Mouse (Mus musculus) kidney, adult 9 months (tissue): ENCODE measurements around the gene Fbxw8.

Experiments
- DNase-seq: peaks from one replicate; pipeline ENCODE4 v3.0.0; 2022

Gene Fbxw8

DNA sequence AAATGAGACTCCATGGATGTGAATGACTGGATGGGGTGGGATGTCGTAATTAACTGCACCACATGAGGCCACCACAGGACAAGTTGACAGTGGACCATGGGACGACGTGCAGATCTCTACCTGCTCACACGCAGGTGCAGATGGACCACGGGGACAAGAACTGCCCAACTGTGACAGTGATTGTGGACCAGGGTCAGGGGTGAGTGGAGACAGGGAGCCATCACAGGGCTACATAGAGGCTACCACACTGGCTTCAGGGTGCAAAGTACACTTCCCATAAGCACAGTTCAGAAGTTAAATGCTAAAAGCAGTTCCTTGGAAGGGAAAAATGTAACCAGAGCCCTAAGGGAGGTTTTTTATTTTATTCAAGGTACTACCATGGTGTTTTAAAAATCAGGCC lies 83.5 kb downstream of the Fbxw8 start:
- DNase-seq, result peak; percentile 69

DNA sequence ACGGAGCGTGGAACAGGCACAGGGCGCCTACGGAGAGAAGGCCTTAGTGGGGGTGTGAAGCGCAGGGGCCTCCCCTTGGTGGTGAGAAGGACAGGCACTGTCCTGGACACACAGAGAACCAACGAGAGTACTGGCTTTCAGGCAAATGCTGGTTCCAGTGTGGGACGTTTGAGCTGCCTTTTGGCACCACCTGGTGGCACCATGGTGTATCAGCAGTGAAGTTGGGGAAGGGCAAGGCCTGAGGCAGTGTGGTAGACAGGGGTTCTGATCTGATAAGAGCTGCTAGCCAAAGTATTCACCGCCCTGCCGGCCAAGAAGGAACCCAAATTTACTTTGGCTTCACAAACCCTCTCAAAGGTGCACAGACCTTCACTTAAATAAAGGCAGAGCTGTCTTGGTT lies 85.9 kb downstream of the Fbxw8 start:
- DNase-seq, result peak; percentile 82

DNA sequence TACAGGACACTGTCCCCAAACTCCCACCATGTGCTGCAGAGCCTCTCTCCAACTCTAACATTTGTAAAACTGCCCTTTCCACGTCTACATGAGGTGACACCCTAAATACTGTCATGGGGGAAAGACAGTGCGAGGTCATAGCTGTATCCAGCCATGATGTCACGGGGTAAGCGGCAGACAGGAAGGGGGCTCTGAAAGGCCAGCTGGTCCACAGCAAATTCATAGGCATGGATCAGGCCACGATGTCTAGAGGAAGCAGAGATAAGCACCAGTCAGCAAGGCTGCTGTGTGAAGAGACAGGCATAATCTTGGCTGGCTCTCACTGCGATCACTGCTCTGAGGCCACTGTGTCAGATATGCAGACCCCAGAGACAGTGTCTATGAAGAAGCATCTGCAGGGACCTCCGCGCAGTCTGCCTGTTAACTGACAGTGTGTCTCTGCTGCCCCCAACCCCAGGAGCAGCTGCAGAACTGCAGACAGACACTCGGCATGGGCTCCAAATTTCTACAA lies 87.2 kb downstream of the Fbxw8 start:
- no peak for DNase-seq

DNA sequence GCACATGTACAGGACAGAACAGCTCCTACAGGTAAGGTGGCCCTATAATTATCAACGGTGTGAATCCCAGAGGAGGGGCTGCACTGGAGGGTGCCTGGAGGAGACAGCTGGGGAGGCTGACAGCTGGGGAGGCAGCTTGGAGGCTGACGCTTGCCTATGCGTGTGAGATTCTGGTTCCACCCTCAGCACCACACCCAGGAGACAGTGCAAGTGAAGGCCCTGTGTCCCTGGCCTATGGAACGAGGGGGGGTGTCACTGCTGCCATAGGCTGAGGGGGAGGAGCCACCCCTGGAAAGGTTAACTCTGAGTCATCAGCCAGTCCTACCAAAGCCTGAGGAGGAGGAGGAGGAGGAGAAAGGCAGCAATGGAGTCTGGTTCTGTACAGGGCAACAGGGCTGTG lies 87.7 kb downstream of the Fbxw8 start:
- DNase-seq, result no peak

DNA sequence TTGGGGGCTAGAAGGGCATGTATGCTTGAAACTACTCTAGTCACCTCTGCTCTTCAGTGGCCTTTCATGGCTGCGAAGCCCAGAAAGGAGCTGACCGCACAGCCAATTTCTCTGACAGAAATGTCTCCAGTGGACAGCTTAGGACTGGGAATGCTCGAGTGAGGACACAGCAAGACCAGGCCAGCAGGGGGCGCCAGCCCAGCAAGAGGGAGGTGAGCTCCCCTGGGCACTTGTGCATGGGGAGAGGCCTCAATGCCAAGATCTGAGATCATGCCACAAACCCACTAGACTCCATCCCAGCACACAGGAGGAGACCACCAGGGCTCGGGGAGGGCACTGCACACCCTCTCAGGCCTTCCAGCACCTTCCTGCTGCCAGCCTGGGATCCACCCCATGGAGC lies 88.4 kb downstream of the Fbxw8 start:
- DNase-seq, result peak; percentile 78

DNA sequence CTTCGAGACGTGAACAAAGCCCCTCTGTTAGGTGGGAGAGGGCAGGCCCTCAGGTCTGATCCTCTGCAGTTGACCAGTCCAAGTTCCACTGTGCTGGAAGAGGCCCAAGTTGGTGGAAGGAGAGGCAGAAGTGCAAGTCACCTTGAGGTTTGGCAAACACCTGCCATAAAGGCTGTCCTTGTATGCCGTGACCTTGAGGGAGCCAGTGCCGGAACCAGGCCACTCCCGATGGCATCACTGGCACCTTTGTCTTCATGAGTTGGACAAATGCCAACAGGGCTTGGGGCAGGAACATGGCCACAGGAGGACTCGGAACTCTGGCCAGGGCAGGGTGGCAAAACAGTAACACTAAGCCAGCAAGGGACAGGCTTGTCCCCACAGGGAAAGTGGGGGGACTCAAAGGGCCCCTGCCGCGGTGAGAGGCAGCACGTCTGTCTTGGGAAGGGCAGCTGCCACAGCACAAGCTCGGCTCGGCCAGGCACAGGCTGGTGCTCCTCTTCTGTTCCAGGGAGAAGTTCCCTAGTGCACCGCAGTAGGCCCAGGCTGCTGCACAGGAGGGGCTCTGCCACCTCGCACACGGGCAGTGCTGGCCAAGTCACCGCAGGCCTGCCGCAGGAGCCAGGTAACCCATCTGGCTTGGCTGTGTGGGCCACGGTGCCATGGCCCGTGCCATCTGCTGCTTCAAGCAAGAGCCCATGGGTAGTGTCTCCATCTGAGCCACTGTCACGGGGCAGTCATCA lies 89.6 kb downstream of the Fbxw8 start:
- DNase-seq, result peak; percentile 92

DNA sequence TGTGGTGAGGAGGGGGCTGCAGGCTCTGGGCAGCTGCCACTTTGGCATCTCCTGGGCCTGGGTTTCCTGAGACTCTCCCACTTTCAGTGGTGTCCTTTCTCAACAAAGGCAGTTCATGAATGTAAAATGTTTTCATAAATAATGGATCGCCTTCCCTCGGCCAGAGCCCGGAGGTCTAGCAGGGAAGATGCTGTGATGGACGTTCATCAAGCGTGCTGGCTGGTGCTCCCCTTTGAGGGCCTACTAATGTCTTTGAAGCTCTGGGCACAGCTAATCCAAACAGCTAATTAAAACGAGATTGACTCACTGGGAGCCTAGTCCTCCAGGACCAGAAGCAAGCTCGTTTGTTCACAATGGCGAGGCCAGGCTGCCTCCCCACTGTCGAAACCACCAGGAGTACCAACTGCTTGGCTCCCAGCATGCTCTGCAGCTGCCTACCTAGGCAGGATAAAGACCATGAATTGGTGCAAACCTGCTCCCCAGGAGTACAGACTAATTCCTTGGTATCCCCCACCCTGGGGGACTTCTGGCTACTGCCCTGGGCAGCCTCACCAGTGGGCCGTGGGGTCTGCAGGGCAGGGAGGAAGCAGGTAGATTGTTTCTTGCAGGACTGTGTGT lies 90.9 kb downstream of the Fbxw8 start:
- no peak for DNase-seq

DNA sequence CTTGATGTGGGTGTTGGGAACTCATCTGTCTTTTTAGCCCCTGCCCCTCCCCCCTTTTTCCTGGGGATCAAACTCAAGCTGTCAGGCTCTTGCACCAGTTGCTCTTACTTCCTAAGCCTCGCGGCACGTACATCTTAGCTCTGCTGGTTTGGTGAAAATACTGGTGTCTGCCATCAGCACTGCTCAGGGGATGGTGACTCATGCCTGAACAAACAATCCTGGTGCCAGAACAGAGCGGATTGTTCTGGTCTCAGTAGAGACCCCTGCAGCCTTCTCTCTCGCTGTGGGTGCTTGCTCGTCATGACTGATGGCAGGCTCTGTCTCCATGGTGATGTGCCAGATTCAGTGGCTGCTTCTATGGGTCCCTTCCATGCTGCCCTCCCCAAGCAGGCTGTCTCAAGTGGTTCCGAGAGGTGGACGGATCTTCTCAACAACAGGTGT lies 92.1 kb downstream of the Fbxw8 start:
- no peak for DNase-seq

DNA sequence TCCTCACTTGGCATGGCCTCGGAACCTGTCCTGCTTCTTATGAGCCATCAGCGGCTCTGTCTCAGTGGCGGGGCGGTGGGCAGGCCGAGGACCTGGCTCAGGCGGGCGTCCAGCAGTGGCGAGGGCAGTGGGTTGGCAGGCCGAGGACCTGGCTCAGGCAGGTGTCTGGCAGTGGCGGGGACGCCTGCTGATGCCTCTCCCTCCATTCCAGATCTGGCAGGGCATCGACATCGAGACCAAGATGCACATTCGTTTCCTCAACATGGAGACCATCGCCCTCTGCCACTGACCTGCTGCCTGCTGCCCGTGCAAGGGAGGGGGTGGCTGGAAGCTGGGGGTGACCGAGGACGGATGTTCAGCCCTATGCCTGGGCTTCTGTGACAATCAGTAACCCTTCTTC lies 93.9 kb downstream of the Fbxw8 start:
- no peak for DNase-seq

DNA sequence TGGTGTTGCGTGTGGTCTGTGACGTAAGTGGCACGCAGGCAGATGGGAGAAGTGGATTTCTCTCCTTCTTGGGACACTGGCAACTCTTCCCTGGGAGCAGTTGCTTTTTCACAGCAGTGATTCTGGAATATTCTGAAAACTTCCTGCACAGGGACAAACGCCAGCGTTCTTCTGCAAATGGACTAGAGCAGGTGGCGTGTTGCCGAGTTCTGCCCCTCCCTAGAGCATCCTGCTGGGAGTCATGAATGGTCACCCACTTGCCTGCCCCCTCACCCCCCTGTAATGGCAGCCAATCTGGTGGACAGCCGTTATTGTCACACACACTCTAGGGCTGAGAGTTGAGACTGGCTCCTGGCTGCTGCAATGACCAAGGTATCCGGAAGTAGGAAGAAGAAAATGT lies 95.6 kb downstream of the Fbxw8 start:
- no peak for DNase-seq

DNA sequence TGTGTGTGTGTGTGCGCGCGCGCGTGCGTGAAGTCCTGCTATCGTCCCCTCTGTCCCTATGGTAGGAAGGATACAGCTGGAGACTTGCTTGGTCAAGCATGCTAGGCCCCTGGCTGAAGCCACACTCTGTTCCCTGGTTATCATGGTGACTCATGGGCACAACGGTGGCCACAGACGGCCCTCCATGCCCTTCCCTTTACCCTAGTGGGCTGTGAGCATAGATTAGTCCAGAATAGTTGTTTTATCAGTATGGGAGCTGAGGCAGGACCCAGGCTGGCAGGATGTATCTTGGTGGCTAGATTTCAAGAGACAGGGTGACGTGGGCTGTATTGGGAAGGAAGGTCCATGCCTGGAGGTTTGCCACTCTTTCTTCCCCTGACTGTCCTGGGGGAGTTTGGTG lies 96.4 kb downstream of the Fbxw8 start:
- DNase-seq, result no peak

DNA sequence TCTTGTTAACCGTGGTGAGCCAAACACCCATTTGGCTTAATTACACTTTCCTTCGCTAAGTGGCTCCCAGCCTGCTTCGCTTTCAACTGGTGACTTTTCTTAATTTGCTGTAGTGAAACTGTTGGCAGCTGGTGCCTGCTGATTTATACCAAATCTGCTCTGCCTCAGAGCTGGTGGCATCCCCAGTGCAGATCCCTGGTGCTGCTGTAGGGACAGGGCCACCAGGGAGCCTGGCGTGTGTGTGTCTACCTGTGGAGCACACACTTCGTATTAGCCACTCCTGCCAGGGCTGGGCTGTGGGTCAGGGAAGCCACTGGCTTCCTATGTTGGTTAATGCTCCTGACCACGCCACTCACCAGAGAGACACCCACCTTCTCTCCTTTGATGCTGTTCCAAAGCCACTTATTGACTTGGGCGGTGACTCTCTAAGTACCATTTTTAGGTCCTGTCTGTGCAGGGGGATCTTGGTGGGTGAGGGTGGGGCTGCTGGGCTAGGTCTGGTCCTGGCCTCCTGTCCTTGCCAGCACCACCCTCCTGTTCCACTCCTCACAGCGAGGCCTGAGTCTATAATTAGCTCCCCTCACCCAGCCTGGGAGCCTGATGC lies 97.7 kb downstream of the Fbxw8 start:
- peak; percentile 41 for DNase-seq

DNA sequence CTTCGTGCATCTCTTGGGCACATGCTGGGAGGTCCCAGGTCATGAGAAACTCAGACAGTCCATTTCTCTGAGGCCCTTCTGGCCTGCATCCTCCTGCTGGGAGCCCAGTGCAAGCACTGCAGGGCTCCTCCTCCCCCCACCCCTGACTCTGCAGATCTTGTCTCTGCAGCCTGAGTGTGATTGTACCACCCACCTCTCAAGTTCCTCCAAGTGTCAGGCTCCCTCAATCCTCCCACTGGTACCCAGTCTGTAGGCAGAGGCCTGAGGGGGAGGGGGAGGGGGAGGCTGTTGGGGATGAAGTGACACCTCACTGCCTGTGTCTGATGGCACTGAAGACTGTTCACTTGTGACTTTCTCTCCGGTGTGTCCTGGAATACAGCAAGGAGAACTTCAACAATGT lies 102.1 kb downstream of the Fbxw8 start:
- DNase-seq, result no peak

DNA sequence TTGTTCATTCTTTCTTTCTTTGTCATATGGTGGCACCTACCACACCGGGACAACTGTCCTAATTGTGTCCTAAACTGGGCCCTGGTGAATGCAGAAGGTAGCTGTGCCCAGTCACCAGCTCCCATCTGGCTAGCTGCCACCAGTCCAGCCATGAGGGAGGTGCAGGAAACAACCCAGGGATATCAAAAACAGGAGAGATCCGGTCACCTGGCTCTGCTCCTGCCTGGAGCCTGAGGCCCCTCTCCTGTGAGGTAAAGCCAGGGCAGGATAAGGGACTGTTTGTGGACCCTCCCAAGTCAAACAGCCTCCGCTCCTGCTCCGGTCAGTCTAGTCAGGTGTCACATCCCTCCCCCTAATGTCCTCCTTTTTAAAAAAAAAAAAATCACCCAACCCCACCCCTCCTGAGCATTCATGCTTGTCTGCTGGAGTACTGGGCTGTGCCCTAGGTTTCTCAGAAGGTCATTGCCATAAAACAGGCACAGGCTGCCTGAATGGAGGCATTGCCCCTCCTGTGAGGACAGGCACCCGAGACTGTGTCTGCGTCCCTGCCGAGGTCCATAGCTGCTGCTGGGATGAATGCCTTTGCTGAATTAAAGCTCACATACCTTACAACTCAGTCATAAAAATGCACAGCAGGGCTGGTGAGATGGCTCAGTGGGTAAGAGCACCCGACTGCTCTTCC lies 103.1 kb downstream of the Fbxw8 start:
- DNase-seq, result peak; percentile 86

DNA sequence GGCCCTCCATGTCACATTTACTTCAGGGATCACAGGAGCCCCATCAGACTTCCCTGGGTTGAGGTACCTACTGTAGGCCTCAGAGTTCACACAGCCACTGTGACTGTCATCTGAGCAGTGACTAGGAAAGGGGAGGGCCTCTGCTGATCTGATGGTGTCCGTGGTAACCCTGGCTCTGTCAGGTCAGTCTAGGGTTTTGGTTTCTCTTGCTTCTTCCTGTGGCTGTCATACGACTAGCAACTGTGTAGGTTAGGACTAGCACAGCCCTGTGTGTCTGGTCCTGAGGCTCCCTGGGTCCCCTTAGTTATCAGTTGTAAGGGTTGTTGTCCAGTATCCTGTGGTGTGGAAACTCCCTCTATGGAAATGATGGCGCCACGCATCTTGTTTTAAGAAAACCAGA lies 104.5 kb downstream of the Fbxw8 start:
- no peak for DNase-seq

DNA sequence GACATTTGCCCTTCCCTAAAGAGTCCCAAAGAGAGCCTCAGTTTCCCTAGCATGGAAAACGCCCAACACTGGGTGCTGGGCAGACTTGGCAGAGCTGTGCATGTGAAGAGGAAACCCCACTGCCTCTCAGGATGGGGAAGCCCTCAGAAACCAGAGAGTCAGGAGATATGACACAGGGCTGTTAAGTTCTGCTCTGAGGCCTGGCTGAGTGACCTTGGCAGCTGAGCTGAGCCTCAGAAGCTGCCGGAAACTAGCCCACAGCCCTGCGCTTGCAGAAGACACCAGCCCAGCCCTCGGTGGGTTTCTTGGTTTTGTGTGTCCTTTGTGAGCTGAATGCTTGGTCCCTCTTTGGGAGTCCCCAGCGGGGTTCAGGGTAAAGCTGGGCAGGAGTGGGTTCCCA lies 106.3 kb downstream of the Fbxw8 start:
- DNase-seq, result no peak

DNA sequence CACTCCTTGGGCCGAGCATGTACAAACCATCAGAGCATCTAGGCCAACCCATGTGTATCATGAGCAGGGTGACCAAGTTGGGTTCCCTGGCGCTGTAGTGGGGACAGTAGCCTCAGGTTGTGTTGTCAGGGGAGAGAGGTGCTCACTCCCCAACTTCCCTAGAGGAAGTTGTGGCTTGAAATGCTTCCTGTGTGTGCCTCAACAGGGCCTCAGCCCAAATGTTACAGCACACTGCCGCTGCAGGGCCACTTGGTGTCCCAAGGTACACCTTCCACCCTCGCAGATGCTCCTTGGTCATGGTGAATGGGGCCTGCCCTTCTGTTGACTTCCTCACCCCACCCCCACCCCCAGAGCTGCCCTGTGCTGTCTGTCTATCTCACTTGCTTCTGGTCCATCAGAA lies 106.9 kb downstream of the Fbxw8 start:
- no peak for DNase-seq

DNA sequence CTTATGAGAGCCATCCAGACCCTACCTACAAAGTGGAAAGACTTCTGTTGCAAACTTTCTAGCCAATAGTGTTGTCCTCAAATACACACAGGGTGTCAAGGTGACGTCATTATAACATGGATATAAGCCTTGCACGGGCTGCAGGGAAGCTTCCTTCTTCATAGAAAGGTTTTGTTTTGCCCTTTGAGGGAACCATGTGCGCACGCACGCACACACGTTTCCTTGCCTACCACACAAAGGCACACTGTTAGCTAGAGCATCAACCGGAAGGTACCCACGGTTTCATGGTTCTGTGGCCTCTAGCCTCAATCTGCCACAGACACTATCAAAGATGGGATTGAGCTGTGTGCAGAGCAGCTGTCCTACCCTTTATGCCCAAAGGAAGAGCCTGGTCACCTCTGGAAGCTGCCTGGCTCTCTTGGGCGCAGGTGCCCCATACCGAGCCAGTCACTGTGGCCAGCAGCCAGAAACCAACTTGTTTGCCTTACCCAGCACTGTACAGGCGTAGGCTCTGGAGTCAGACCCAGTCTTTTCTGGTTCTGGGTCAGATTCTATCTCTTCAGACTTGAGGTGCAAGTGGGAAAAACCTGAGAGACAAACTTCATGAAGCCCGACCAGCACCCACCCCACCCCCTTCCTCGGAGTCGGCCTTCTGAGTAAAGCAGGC lies 108.0 kb downstream of the Fbxw8 start:
- no peak for DNase-seq

DNA sequence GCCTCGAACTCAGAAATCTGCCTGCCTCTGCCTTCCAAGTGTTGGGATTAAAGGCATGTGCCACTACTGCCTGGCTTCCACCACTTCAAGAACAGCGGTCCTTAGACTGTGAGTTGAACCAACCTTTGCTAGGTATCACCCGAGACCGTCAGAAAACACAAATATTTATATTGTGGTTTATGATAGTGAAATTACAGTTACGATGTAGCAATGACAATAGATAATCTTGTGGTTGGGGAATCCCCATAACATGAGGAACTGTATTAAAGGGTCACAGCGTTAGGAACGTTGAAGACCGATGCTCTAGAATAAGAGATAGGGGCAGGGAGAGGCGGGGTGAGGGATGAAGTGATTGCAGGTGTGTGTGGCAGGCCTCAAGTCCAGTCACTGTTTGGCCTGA lies 109.9 kb downstream of the Fbxw8 start:
- no peak for DNase-seq

DNA sequence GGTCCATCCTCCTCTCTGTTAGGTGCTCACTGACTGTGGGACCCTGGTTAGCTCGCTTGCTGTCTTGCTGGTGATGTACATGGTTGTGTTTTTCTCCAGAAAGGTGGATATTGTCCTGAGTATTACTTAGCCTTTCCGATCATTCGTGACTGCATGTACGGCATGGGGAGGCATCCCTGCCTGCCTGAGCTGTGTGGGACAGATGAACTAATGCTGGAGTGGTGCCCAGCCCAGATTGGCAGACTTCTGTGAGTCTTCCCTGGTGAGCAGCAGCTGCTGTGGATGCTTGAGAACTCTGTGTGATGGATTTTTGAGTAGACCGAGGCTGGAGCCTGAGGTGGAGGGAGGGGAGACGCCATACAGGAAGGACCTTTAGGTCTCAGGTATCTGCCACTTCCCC lies 110.4 kb downstream of the Fbxw8 start:
- no peak for DNase-seq

DNA sequence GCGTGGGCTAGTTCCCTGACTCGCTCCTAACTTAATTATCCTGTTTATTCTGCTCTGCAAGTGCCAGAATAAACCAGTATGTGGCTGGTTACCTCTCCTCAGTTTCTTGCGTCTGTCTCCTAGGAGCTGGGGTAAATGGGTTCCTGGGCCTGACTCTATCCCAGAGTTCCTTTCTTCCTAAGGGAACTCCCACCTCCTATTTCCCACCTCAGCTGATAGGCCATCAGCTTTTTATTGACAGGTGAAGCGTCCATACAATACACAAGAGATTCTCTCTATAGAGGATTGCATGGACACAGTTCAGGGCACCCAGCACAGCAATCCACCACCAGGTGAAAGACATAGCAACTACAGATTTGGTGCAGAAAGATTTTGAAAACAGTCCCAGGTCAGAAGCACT lies 111.5 kb downstream of the Fbxw8 start:
- no peak for DNase-seq

DNA sequence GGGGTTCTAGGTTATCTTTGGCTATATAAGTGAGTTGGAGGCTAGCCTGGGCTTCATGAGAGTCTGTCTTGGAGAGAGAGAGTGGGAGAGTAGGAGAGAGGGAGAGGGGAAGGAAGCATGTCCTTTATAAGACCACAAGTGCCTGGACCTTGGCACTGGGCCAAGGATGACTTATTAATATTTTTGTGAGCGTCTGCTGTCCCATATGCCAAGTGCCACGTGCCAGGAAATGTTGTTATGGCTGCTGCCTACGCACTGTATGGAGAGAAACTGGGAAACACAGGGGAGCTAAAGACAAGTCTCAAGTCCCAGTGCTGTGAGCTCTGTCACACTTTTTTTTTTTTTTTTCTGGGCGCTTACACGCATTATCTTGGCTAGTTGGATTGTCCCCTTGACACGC lies 112.7 kb downstream of the Fbxw8 start:
- no peak for DNase-seq

DNA sequence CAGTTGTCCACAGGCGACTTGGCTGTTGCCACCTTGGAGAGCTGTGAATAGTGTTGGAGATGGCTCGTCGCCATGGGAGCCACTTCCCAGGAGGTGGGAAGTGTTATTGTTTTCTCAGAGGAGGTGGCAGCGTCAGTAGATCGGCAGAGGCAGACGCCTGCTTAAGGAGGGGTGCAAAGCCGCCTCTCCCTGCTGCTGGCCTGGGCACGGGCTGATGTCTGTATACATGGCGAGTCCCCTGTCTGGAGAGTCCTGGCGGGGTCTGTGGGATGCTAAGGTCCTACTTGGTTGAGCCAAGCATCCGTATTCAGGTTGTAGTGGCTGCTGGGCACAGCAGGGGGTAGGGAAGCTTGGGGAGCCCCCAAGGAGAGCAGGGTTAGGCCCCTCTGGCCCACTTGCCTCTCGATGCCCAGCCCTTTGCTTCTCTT lies 116.0 kb downstream of the Fbxw8 start:
- no peak for DNase-seq
